Mouse (Mus musculus) CH12.LX (cell line): ENCODE results near the gene Vmn2r86. TPM values are rescaled to one million over a fixed set of nuclear protein-coding genes. Genes with fewer than 3 reads are reported as not detected.
"Not testable (repeated sequence)": the region's sequence is repeated elsewhere in the genome, so short reads cannot be mapped to it uniquely, and the experiment has no call there.

Experiments used
- DNase-seq: peaks from one replicate; pipeline ENCODE4 v3.0.0-alpha.2; 2013; ENCODE audit errors: extremely low read depth
- H3K27ac ChIP-seq: 2 replicates; pipeline ENCODE4 v1.5.1; 2012; ENCODE audit warnings: low read depth, mild to moderate bottlenecking, control low read depth, moderate library complexity; ENCODE audit not compliant: insufficient read depth
- H3K27me3 ChIP-seq: replicated peaks from 2 replicates; pipeline ENCODE3; 2012; ENCODE audit warnings: inconsistent platforms
- H3K36me3 ChIP-seq, 2 experiments: replicated peaks in 1 of 2; 2 replicates each; pipeline versions ENCODE3 to v1.6.1; 2012; ENCODE audit warnings: inconsistent platforms in 1 of 2, low read length in 1 of 2, mild to moderate bottlenecking in 1 of 2, mixed read lengths in 1 of 2, moderate library complexity in 1 of 2; ENCODE audit not compliant: control insufficient read depth in 1 of 2, insufficient read depth in 1 of 2
- H3K4me1 ChIP-seq, 2 experiments: 2 replicates each; pipeline ENCODE4 v1.6.1; 2012; ENCODE audit warnings: inconsistent platforms in 1 of 2, moderate library complexity in 1 of 2; ENCODE audit not compliant: insufficient read depth in 2 of 2, control insufficient read depth in 1 of 2
- H3K4me2 ChIP-seq: 2 replicates; pipeline ENCODE4 v1.6.1; 2012; ENCODE audit warnings: low read depth, mild to moderate bottlenecking, control low read depth; ENCODE audit not compliant: poor library complexity, insufficient read depth, severe bottlenecking
- H3K4me3 ChIP-seq, 3 experiments: fragments of 150-350 bp in 1 of 3; sonication (generic) in 1 of 3; replicated peaks in 1 of 3; 2 replicates each; pipeline versions ENCODE3 to v1.5.1; 2011 to 2012; ENCODE audit warnings: low read depth in 2 of 3, low read length in 2 of 3, mild to moderate bottlenecking in 2 of 3, moderate library complexity in 2 of 3, control low read depth in 1 of 3, improper control_type of control experiment in 1 of 3, inconsistent platforms in 1 of 3, mixed read lengths in 1 of 3; ENCODE audit not compliant: poor library complexity in 1 of 3
- H3K79me2 ChIP-seq: replicated peaks from 2 replicates; pipeline ENCODE4 v1.6.1; 2012; ENCODE audit warnings: mild to moderate bottlenecking, moderate library complexity; ENCODE audit not compliant: control insufficient read depth, poor library complexity, insufficient read depth, severe bottlenecking; ENCODE audit errors: extremely low read depth
- H3K9ac ChIP-seq: 2 replicates; pipeline ENCODE4 v1.6.1; 2012; ENCODE audit warnings: low read depth, mild to moderate bottlenecking, control low read depth, moderate library complexity; ENCODE audit not compliant: insufficient read depth
- H3K9me3 ChIP-seq: replicated peaks from 2 replicates; pipeline ENCODE3; 2012; ENCODE audit warnings: low read length, inconsistent platforms, mixed read lengths
- CHD1 ChIP-seq: IDR thresholded peaks from 2 replicates; pipeline ENCODE4 v1.6.1; 2012; ENCODE audit warnings: low read depth, low read length, improper control_type of control experiment, inconsistent platforms
- CHD2 ChIP-seq: IDR thresholded peaks from 2 replicates; pipeline ENCODE4 v1.6.1; 2011; ENCODE audit warnings: low read length, improper control_type of control experiment
- E2F4 ChIP-seq: IDR thresholded peaks from 2 replicates; pipeline ENCODE4 v1.6.1; 2011; ENCODE audit warnings: low read depth, low read length, improper control_type of control experiment; ENCODE audit not compliant: insufficient replicate concordance
- ELF1 ChIP-seq: IDR thresholded peaks from 2 replicates; pipeline ENCODE4 v1.6.1; 2014; ENCODE audit warnings: low read depth, mild to moderate bottlenecking, inconsistent platforms, low read length, improper control_type of control experiment
- GABPA ChIP-seq: IDR thresholded peaks from 2 replicates; pipeline ENCODE4 v1.6.1; 2012; ENCODE audit warnings: low read depth, low read length, improper control_type of control experiment, inconsistent platforms; ENCODE audit not compliant: insufficient replicate concordance
- KAT2A ChIP-seq: IDR thresholded peaks from 2 replicates; pipeline ENCODE4 v1.6.1; 2012; ENCODE audit warnings: low read length, improper control_type of control experiment, inconsistent platforms; ENCODE audit not compliant: insufficient replicate concordance
- MAZ ChIP-seq: IDR thresholded peaks from 2 replicates; pipeline ENCODE4 v1.6.1; 2012; ENCODE audit warnings: low read depth, mild to moderate bottlenecking, inconsistent platforms, low read length, improper control_type of control experiment, moderate library complexity
- MYC ChIP-seq: IDR thresholded peaks from 2 replicates; pipeline ENCODE4 v1.6.1; 2011; ENCODE audit warnings: low read depth, mild to moderate bottlenecking, improper control_type of control experiment, low read length
- PAX5 ChIP-seq: IDR thresholded peaks from 2 replicates; pipeline ENCODE4 v1.6.1; 2012; ENCODE audit warnings: low read length, inconsistent platforms, mixed read lengths
- POLR2A ChIP-seq: IDR thresholded peaks from 2 replicates; pipeline ENCODE4 v1.6.1; 2011; ENCODE audit warnings: low read depth, mild to moderate bottlenecking, improper control_type of control experiment, low read length
- POLR2AphosphoS2 ChIP-seq: IDR thresholded peaks from 2 replicates; pipeline ENCODE4 v1.6.1; 2011; ENCODE audit warnings: low read depth, low read length, improper control_type of control experiment
- TCF12 ChIP-seq: IDR thresholded peaks from 2 replicates; pipeline ENCODE4 v1.6.1; 2014; ENCODE audit warnings: low read depth, mild to moderate bottlenecking, inconsistent platforms, low read length, improper control_type of control experiment
- ZMIZ1 ChIP-seq: IDR thresholded peaks from 2 replicates; pipeline ENCODE4 v1.6.1; 2012; ENCODE audit warnings: low read depth, mild to moderate bottlenecking, inconsistent platforms, low read length, improper control_type of control experiment
- dilution Hi-C: fragments of 300-500 bp; cut with MboI; formaldehyde crosslinking; loops from 2 replicates; pipeline ENCODE4 v1.14.3; 2020; ENCODE audit warnings: low sequenced_read_pairs; ENCODE audit not compliant: extremely low pct_unique_long_range_greater_than_20kb, extremely low pct_ligation_motif_present
- in situ Hi-C: fragments of 300-500 bp; cut with MboI; formaldehyde crosslinking; loops from 3 replicates; pipeline ENCODE4 v1.14.3; 2019; ENCODE audit warnings: low sequenced_read_pairs, low pct_ligation_motif_present, low pct_unique_long_range_greater_than_20kb, mixed read lengths
- polyA plus RNA-seq: library from polyadenylated mRNA; unstranded; fragments of >175 nt; gene quantifications from 2 replicates; pipeline ENCODE4 v1.2.1, GENCODE M21; 2012; ENCODE audit warnings: low read depth; ENCODE audit not compliant: insufficient read length
- total RNA-seq, 2 experiments: library from RNA; depleted of rRNA; stranded (reverse); fragments of 300-350 nt in 1 of 2; fragments of >200 nt in 1 of 2; gene quantifications; 2 replicates each; pipeline ENCODE4 v1.2.3; 2012 to 2014

Gene Vmn2r86
- total and polyA plus RNA-seq, 3 experiments: not detected

DNA sequence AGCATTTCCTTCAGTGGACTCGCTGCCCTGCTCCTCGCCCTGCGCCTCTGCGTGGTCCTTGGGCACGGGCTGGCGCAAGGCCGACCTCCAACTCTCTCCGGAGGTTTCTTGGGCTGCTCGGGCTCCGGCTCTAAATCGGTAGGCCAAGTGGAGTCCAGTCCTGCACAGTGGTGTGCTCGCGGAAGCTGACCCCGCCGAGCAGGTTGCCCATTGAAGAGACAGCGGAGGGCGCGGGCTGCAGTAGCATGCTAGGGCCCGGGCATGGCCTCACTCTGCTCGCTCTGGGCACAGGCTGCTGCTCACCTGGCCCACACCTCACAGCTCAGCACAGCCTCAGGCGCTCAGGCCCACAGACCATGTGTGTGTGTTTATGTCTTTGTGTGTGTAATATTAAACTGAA is 11.1 kb downstream of the Vmn2r86 start:
- Histone ChIP-seq H3K79me2 (no peaks in the 10 kb centered on the region), H3K4me2 (no peak overlapping the region), H3K9ac (no peak overlapping the region), H3K4me3 (no peak overlapping the region), H3K36me3 (no peaks in the 10 kb centered on the region), H3K4me1 (no peaks in the 10 kb centered on the region), H3K9me3 (no peaks in the 10 kb centered on the region), H3K27ac (no peak overlapping the region), H3K27me3 (no peaks in the 10 kb centered on the region)
- DNase-seq: no peak
- no peak for TF ChIP-seq CHD1
- TF ChIP-seq E2F4: no peak
- no peak for TF ChIP-seq ZMIZ1
- no peak for TF ChIP-seq MAZ
- no peak for TF ChIP-seq ELF1
- TF ChIP-seq POLR2A: no peak
- no peak for TF ChIP-seq PAX5
- TF ChIP-seq KAT2A: no peak
- no peak for TF ChIP-seq TCF12
- no peak for TF ChIP-seq CHD2
- no peak for TF ChIP-seq MYC
- TF ChIP-seq POLR2AphosphoS2: no peak
- TF ChIP-seq GABPA: no peak
- dilution Hi-C loops (no loop called here), in situ Hi-C loops (no loop called here)

- dilution Hi-C loops: not testable (repeated sequence)
- H3K4me2 ChIP-seq: peak overlapping the region; percentile 13; the same call in 1 of the 2 replicates
Observed at GRCm38 (mm10) chr10:130434185-130434898, 21.5 kb downstream of the Vmn2r86 start.

DNA sequence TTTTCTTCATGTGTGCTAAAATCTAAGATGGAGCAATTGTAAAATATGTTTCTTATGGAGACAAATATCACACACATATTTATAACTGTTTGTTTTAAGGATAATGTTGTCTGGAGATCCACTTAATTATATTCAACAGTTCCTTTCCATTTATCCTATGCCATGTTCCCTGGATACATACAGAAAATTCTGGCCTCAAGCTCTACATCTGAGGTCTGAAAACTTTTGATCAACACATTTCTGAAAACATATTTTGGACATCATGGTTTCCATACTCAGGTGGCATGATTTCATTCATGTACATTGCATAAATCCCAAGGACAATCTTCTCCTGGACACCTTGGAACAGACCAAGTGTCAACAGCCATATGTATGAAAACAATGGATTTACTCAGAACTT is 26.2 kb downstream of the Vmn2r86 start, which contains the start of gene Vmn2r85:
Gene Vmn2r85, minus strand, starts transcription at position 101 of the 400 bp plus-strand sequence.
- H3K27ac ChIP-seq, H3K36me3 ChIP-seq, H3K4me3 ChIP-seq, H3K4me2 ChIP-seq, H3K9ac ChIP-seq, DNase-seq, in situ Hi-C loops, dilution Hi-C loops, H3K27me3 ChIP-seq, H3K4me1 ChIP-seq, H3K79me2 ChIP-seq, H3K9me3 ChIP-seq: not testable (repeated sequence)

More at GRCm38 (mm10) chr10:130434185-130434898, 21.5 kb downstream of the Vmn2r86 start:
- H3K79me2 ChIP-seq, H3K9ac ChIP-seq, in situ Hi-C loops, H3K9me3 ChIP-seq, H3K4me1 ChIP-seq, H3K36me3 ChIP-seq, H3K27ac ChIP-seq, H3K27me3 ChIP-seq, DNase-seq, H3K4me3 ChIP-seq: not testable (repeated sequence)

- H3K9me3 ChIP-seq, dilution Hi-C loops, H3K27ac ChIP-seq, H3K4me2 ChIP-seq, H3K27me3 ChIP-seq, H3K79me2 ChIP-seq, DNase-seq, H3K4me3 ChIP-seq, in situ Hi-C loops, H3K9ac ChIP-seq, H3K4me1 ChIP-seq, H3K36me3 ChIP-seq: not testable (repeated sequence)
Observed at GRCm38 (mm10) chr10:130422368-130422767, 33.5 kb downstream of the Vmn2r86 start.
